Mouse (Mus musculus): Measurements from ENCODE around the gene Rgl3.

DNA sequence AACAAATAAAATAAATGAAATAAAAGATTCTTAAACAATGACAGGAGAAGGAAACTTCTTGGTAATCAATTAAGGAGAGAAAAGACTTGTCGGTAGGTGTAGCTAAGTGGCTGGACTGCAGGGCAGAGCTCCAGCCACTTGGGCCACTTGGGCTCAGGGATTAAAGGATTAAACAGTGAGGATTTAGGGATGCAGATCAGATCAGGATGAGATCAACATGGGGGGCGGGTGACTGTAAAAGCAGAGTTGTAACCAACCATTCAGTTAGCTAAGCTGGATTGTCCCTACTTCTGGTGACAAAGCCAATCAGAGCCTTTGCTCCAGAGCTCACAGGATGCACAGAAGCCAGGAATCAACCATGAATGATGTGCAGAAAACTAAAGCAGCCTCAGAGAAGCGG is 5.3 kb downstream of the Rgl3 start:
- TF ChIP-seq CTCF (IDR thresholded peaks at IDR 0.05; ENCODE audit: control insufficient read depth, insufficient read depth, insufficient read length) (no peak), CEBPB (IDR thresholded peaks at IDR 0.05; ENCODE audit: low read depth) (no peak), USF1 (IDR thresholded peaks at IDR 0.05; ENCODE audit: low read depth) (no peak), MAX (IDR thresholded peaks at IDR 0.05) (no peak)

All from C2C12 (cell line).